Mouse (Mus musculus): ENCODE results near the gene Cenpm. TPM values are rescaled to one million over a fixed set of nuclear protein-coding genes. Genes with fewer than 3 reads are reported as not detected.
A peak's percentile ranks its signal among the peaks of the same experiment; 100 is the strongest.

The Cenpm gene
- 61.7 and 72.7 TPM in 2 replicates for polyA plus RNA-seq (2015; fragmentation: Nextera tagmentation; extraction: Ambion mirVana)

GRCm38 (mm10) chr15:82244115-82244804 is at the start of gene Cenpm:
Cenpm (minus strand) TSS chr15:82244748.
- ATAC-seq (ENCODE audit: insufficient number of reproducible peaks, insufficient read depth, low FRiP score, low TSS enrichment, low read depth) = peak; percentile 96
- H3K4me3 ChIP-seq = peak within 1 kb of the TSS; percentile 68
- peak within 1 kb of the TSS; percentile 80 for H3K27ac ChIP-seq
- H3K9me3 ChIP-seq = no peaks in the 10 kb centered on the region
- no peaks in the 10 kb centered on the region for H3K27me3 ChIP-seq
- under 1% methylated on average over 65 of the region's 65 CpGs for WGBS
- peaks cover 2% of the 10 kb centered on the region; the same call in 1 of the 2 replicates for H3K36me3 ChIP-seq
- peak within 1 kb of the TSS; percentile 76 for H3K9ac ChIP-seq
- peaks cover 15% of the 10 kb centered on the region for H3K4me1 ChIP-seq
- peak within 1 kb of the TSS; percentile 92 for H3K4me2 ChIP-seq

GRCm38 (mm10) chr15:82294059-82294458 is 49.5 kb upstream of the Cenpm start:
- ATAC-seq (ENCODE audit: insufficient number of reproducible peaks, insufficient read depth, low FRiP score, low TSS enrichment, low read depth) = no peak
- Histone ChIP-seq H3K9me3 (no peaks in the 10 kb centered on the region), H3K4me3 (no peak overlapping the region), H3K27me3 (no peaks in the 10 kb centered on the region; the same call in 1 of the 2 replicates), H3K36me3 (peaks cover 30% of the 10 kb centered on the region), H3K4me2 (no peak overlapping the region), H3K4me1 (peaks cover 14% of the 10 kb centered on the region), H3K9ac (no peak overlapping the region), H3K27ac (no peak overlapping the region)
- WGBS = 54% methylated on average over 8 of the region's 8 CpGs

GRCm38 (mm10) chr15:82293271-82293711 is 48.7 kb upstream of the Cenpm start:
- 0 out of 2 replicates have a peak, but pooled peaks have one; percentile 32 for ATAC-seq (ENCODE audit: insufficient number of reproducible peaks, insufficient read depth, low FRiP score, low TSS enrichment, low read depth)
- Histone ChIP-seq H3K36me3 (peaks cover 35% of the 10 kb centered on the region), H3K27me3 (no peaks in the 10 kb centered on the region), H3K4me1 (peaks cover 14% of the 10 kb centered on the region), H3K9ac (no peak overlapping the region), H3K4me3 (no peak overlapping the region), H3K4me2 (peak overlapping the region; percentile 40), H3K9me3 (no peaks in the 10 kb centered on the region), H3K27ac (no peak overlapping the region)
- 14% methylated on average over 7 of the region's 7 CpGs for WGBS

GRCm38 (mm10) chr15:82292851-82293250 is 48.3 kb upstream of the Cenpm start:
- Histone ChIP-seq H3K4me2 (peak overlapping the region; percentile 40), H3K27ac (no peak overlapping the region), H3K9me3 (no peaks in the 10 kb centered on the region), H3K9ac (no peak overlapping the region), H3K4me1 (peaks cover 14% of the 10 kb centered on the region), H3K27me3 (no peaks in the 10 kb centered on the region), H3K4me3 (no peak overlapping the region), H3K36me3 (peaks cover 38% of the 10 kb centered on the region)
- no peak for ATAC-seq (ENCODE audit: insufficient number of reproducible peaks, insufficient read depth, low FRiP score, low TSS enrichment, low read depth)
- 41% methylated on average over 5 of the region's 5 CpGs for WGBS

GRCm38 (mm10) chr15:82290252-82290651 is 45.7 kb upstream of the Cenpm start:
- H3K4me2 ChIP-seq = no peak overlapping the region
- H3K4me1 ChIP-seq = peaks cover 14% of the 10 kb centered on the region
- H3K36me3 ChIP-seq = peaks cover 54% of the 10 kb centered on the region
- ATAC-seq (ENCODE audit: insufficient number of reproducible peaks, insufficient read depth, low FRiP score, low TSS enrichment, low read depth) = no peak
- no peaks in the 10 kb centered on the region for H3K9me3 ChIP-seq
- no peak overlapping the region for H3K4me3 ChIP-seq
- no peak overlapping the region for H3K27ac ChIP-seq
- WGBS = 86% methylated on average over 7 of the region's 7 CpGs
- no peaks in the 10 kb centered on the region for H3K27me3 ChIP-seq
- H3K9ac ChIP-seq = no peak overlapping the region

GRCm38 (mm10) chr15:82286157-82286556 is 41.6 kb upstream of the Cenpm start:
- H3K4me2 ChIP-seq = no peak overlapping the region
- H3K4me3 ChIP-seq = no peak overlapping the region
- H3K4me1 ChIP-seq = no peaks in the 10 kb centered on the region
- H3K27ac ChIP-seq = no peak overlapping the region
- no peak for ATAC-seq (ENCODE audit: insufficient number of reproducible peaks, insufficient read depth, low FRiP score, low TSS enrichment, low read depth)
- 66% methylated on average over 12 of the region's 12 CpGs for WGBS
- peaks cover 79% of the 10 kb centered on the region for H3K36me3 ChIP-seq
- H3K9ac ChIP-seq = no peak overlapping the region
- no peaks in the 10 kb centered on the region for H3K27me3 ChIP-seq
- no peaks in the 10 kb centered on the region for H3K9me3 ChIP-seq

- WGBS = 82% methylated on average over 4 of the region's 4 CpGs
- H3K9me3 ChIP-seq = no peaks in the 10 kb centered on the region
- H3K4me2 ChIP-seq = no peak overlapping the region
- ATAC-seq (ENCODE audit: insufficient number of reproducible peaks, insufficient read depth, low FRiP score, low TSS enrichment, low read depth) = no peak
- no peak overlapping the region for H3K27ac ChIP-seq
- peaks cover 9% of the 10 kb centered on the region for H3K4me1 ChIP-seq
- no peak overlapping the region for H3K9ac ChIP-seq
- H3K4me3 ChIP-seq = no peak overlapping the region
- peaks cover 67% of the 10 kb centered on the region for H3K36me3 ChIP-seq
- H3K27me3 ChIP-seq = peaks cover 7% of the 10 kb centered on the region; the same call in 1 of the 2 replicates
Observed at GRCm38 (mm10) chr15:82280638-82281037, 36.1 kb upstream of the Cenpm start.

GRCm38 (mm10) chr15:82277591-82277990 is 33.0 kb upstream of the Cenpm start:
- H3K4me3 ChIP-seq = no peak overlapping the region
- WGBS = 88% methylated on average over 5 of the region's 5 CpGs
- H3K4me2 ChIP-seq = no peak overlapping the region
- no peak overlapping the region for H3K9ac ChIP-seq
- ATAC-seq (ENCODE audit: insufficient number of reproducible peaks, insufficient read depth, low FRiP score, low TSS enrichment, low read depth) = no peak
- H3K27ac ChIP-seq = no peak overlapping the region
- peaks cover 35% of the 10 kb centered on the region for H3K27me3 ChIP-seq
- peaks cover 37% of the 10 kb centered on the region for H3K36me3 ChIP-seq
- H3K9me3 ChIP-seq = no peaks in the 10 kb centered on the region
- H3K4me1 ChIP-seq = peaks cover 12% of the 10 kb centered on the region

GRCm38 (mm10) chr15:82274927-82275901 is 30.7 kb upstream of the Cenpm start:
- Histone ChIP-seq H3K9ac (peak overlapping the region; percentile 82), H3K27ac (0 out of 2 replicates have a peak overlapping the region, but pooled peaks have one; percentile 22), H3K4me3 (peak overlapping the region; percentile 66), H3K9me3 (no peaks in the 10 kb centered on the region), H3K4me1 (peaks cover 12% of the 10 kb centered on the region), H3K36me3 (peaks cover 18% of the 10 kb centered on the region), H3K27me3 (peaks cover 47% of the 10 kb centered on the region), H3K4me2 (peak overlapping the region; percentile 95)
- ATAC-seq (ENCODE audit: insufficient number of reproducible peaks, insufficient read depth, low FRiP score, low TSS enrichment, low read depth) = peak; percentile 49
- under 1% methylated on average over 82 of the region's 86 CpGs for WGBS

- Histone ChIP-seq H3K9me3 (no peaks in the 10 kb centered on the region), H3K4me2 (peak within 1 kb of the TSS; percentile 95), H3K4me3 (peak within 1 kb of the TSS; percentile 66), H3K27ac (0 out of 2 replicates have a peak within 1 kb of the TSS, but pooled peaks have one; percentile 22), H3K4me1 (peaks cover 12% of the 10 kb centered on the region), H3K36me3 (peaks cover 12% of the 10 kb centered on the region), H3K9ac (peak within 1 kb of the TSS; percentile 82), H3K27me3 (peaks cover 47% of the 10 kb centered on the region)
- no peak for ATAC-seq (ENCODE audit: insufficient number of reproducible peaks, insufficient read depth, low FRiP score, low TSS enrichment, low read depth)
- WGBS = 29% methylated on average over 6 of the region's 6 CpGs
Observed at GRCm38 (mm10) chr15:82274593-82274926, 30.0 kb upstream of the Cenpm start, which contains the start of gene Sept3. Sept3 (plus strand) TSS chr15:82274893.

GRCm38 (mm10) chr15:82272295-82272694 is 27.7 kb upstream of the Cenpm start:
- no peak for ATAC-seq (ENCODE audit: insufficient number of reproducible peaks, insufficient read depth, low FRiP score, low TSS enrichment, low read depth)
- peaks cover 12% of the 10 kb centered on the region for H3K4me1 ChIP-seq
- peaks cover 47% of the 10 kb centered on the region for H3K27me3 ChIP-seq
- H3K4me3 ChIP-seq = no peak overlapping the region
- no peaks in the 10 kb centered on the region for H3K9me3 ChIP-seq
- no peak overlapping the region for H3K9ac ChIP-seq
- no peak overlapping the region for H3K27ac ChIP-seq
- H3K4me2 ChIP-seq = no peak overlapping the region
- no peaks in the 10 kb centered on the region for H3K36me3 ChIP-seq
- 81% methylated on average over 6 of the region's 6 CpGs for WGBS

All from embryonic facial prominence, embryonic 13.5 days (tissue).